25 mouse cellular contexts compared by ENCODE assay signal in genomic region chr14:31571419-31571818, GRCm38 (mm10).
"Had no signal": no experiment of that assay in that cellular context is flagged by ENCODE, and none has a peak within 500 bp of the region (broad histone marks: within the 10 kb centered on the region; RNA-seq: fewer than 3 reads in every experiment).

No protein-coding gene starts in this region.

- H3K4me2 ChIP-seq: heart, embryonic 13.5 days; heart, embryonic 15.5 days; hindbrain, embryonic 12.5 days; hindbrain, embryonic 14.5 days; intestine, embryonic 15.5 days; limb, embryonic 12.5 days had no signal

- ATAC-seq: hindbrain, embryonic 16.5 days; inflammation-experienced regulatory T-cells, adult 6 months; intestine, embryonic 15.5 days; intestine, postnatal 0 days had no signal

- H3K9ac ChIP-seq: heart, embryonic 13.5 days; heart, embryonic 15.5 days; hindbrain, embryonic 12.5 days; hindbrain, embryonic 14.5 days; intestine, embryonic 15.5 days; limb, embryonic 12.5 days had no signal

- H3K9me3 ChIP-seq: heart, embryonic 10.5 days; heart, embryonic 13.5 days; heart, embryonic 15.5 days; hindbrain, embryonic 10.5 days; hindbrain, embryonic 12.5 days; intestine, embryonic 15.5 days; limb, embryonic 10.5 days; limb, embryonic 12.5 days had no signal

- H3K27ac ChIP-seq: gastrocnemius, adult 2 months; heart, embryonic 13.5 days; hindbrain, embryonic 10.5 days; hindbrain, embryonic 12.5 days; hindbrain, embryonic 14.5 days; intestine, embryonic 15.5 days; layer of hippocampus, adult 2 months; left cerebral cortex, adult 2 months; limb, embryonic 10.5 days; limb, embryonic 12.5 days had no signal

- H3K36me3 ChIP-seq: heart, embryonic 10.5 days; heart, embryonic 13.5 days; heart, embryonic 15.5 days; hindbrain, embryonic 10.5 days; hindbrain, embryonic 12.5 days; intestine, embryonic 15.5 days; limb, embryonic 10.5 days; limb, embryonic 12.5 days had no signal

- H3K4me3 ChIP-seq: gastrocnemius, adult 2 months; heart, embryonic 10.5 days; heart, embryonic 13.5 days; heart, embryonic 15.5 days; hindbrain, embryonic 10.5 days; hindbrain, embryonic 12.5 days; intestine, embryonic 15.5 days; layer of hippocampus, adult 2 months; left cerebral cortex, adult 2 months; limb, embryonic 10.5 days; limb, embryonic 12.5 days had no signal

- H3K27me3 ChIP-seq: heart, embryonic 15.5 days; hindbrain, embryonic 12.5 days; intestine, embryonic 15.5 days; limb, embryonic 12.5 days had no signal

- DNase-seq: gastrocnemius, adult 2 months; gastrocnemius, postnatal 14 days; gastrocnemius, postnatal 36 days; heart, adult 11 months; heart, postnatal 4 days; kidney, adult 18-20 months; kidney, adult 8-10 months; kidney, postnatal 10 days; kidney, postnatal 25 days; kidney, postnatal 4 days; liver had no signal
